Mouse (Mus musculus) 3T3-L1 (cell line): ENCODE measurements at regions not wholly inside any gene's neighbourhood (a gene's known extent, or its start where the extent isn't known, plus 50 kb on each side); places are given as distances from the start of the nearest gene placed in this dataset.

Source experiments
- DNase-seq: peaks from one replicate; pipeline ENCODE4 v3.0.0-alpha.2; 2015; ENCODE audit warnings: low read depth, low spot score

DNA sequence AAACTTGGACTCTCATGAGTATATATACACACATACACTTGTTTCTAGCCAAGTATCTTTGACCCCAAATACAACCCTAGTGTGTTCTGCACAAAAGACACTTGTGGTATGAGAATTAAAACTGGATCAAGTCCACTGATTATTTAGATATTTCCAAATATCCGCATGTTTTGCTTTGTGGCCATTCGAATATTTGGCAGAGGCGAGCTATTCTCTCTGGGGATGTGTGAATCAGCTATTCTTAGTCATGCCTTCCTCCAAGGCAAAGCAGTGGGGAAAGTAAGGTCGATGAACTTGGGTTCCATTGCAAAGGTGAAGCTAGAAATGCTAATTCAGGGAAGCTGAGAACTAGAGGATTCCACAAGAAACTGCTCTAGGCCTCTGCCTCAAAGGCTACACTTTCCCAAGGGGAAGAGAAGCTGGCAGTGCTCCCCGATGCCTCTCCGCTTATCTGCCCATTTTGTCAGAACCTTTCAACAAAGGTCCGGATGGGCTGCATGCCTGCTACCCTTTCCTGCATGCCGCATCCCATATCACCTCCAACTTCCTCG lies 154.4 kb downstream of the Snx19 start:
- DNase-seq: peak; percentile 80

DNA sequence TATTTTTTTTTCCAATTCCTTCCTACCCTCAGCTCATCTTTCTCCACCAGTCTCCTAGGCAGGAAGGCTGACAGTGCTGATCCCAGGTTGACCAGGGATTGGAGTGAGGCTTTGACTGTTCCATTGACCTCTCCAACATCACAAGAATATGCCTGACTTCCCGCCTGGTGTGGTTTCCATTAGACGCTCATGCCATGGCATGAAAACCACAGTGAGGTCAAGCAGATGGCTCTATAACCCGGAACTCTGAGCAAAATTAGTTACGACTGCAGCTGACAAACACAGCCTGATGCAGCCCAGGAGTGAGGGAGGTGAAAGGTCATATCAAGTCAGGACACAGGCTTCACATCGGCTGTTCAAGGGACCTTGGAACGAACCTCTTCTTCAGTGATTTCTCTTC lies 153.6 kb downstream of the Snx19 start:
- peak; percentile 34 for DNase-seq

DNA sequence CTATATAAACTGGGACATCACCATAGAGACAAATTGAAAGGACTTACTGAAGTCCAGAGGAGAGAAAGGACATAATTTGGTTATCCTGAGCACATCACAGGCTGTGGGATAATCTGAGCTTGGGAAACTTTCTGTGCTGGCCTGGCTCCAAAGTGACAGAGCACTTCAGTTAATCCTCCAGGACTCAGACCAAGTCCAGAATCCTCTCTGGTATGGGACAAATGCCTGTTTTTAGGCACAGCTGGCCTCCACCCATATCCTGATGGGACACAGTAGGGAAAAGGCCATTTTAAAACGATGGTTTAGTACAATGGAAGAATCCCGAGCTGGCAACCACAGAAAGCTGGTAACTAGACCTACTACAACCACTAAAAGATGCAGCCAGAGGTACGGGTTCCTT lies 151.3 kb downstream of the Snx19 start:
- DNase-seq: no peak

DNA sequence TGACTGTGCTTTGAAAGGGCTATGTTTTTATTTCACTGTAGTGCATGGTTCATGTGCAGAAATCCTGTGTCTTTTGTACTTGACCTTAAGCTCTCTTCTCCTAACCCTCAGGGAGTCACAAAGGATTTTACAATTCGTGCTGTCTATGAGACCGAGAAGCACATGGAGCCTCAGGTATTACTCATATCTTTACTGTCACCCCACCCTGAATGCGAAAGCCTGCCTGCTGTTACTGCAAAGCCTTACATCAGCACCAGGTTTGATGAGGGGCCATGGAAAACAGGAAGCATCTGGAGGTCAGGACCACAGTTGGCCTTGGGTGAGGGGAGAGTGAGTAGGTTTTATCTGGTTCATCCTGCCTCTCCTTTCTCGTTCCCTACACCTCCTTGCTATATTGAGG lies 150.3 kb downstream of the Snx19 start:
- no peak for DNase-seq

DNA sequence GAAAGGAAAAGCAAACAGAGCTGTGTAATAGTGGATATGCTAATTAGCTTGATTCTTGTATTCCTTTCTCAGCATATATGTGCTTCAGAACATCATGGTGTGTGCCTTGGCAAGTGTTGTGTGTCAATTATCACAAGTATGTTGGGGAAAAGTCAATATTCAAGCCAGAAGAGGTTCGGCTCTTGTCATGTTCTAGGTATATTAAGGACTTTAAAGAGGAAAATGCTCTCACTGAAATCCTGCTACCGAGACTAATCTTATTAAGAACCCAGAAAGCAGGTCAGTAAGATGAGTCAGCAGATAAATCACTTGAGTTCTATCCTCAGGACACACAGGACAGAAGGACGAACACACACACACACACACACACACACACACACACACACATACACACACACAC lies 148.6 kb downstream of the Snx19 start:
- no peak for DNase-seq

DNA sequence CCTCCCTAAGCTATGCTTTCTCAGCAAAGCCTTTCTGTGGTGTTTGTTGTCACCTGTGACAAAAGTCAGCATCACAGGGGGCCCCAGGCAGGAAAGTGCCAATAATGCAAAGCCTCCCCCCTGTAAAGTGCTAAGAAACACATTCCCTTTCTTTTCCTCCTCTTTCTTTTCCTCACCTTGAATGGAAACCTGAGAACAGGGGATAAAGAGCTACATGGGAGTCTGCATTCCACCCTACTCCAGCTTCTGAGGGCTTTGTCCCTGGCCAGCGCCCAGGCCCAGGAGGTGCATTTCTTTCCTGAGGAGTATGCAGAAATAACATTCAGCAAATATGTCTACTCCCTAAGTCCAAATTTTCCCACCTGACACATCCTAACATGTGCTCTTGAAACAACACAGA lies 146.4 kb downstream of the Snx19 start:
- DNase-seq: no peak

DNA sequence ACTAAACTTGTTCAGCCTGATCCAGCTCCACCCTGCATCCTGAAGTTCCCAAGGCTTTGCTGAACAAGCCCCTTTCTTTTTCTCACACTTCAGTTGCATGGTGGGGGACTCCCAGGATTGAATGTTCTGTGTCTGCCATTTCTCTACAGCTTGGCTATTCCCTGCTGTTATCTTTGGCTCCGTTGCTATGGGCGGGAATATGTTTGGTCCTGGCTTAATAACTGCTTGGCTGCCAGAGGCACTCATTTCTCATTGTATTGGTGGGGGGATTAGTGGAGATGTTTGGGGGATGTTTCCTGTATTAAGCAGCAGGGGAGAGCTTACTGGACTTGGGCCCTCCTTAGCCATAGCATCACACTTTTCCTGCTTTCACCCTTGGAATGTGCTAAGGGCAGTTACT lies 144.1 kb downstream of the Snx19 start:
- no peak for DNase-seq

DNA sequence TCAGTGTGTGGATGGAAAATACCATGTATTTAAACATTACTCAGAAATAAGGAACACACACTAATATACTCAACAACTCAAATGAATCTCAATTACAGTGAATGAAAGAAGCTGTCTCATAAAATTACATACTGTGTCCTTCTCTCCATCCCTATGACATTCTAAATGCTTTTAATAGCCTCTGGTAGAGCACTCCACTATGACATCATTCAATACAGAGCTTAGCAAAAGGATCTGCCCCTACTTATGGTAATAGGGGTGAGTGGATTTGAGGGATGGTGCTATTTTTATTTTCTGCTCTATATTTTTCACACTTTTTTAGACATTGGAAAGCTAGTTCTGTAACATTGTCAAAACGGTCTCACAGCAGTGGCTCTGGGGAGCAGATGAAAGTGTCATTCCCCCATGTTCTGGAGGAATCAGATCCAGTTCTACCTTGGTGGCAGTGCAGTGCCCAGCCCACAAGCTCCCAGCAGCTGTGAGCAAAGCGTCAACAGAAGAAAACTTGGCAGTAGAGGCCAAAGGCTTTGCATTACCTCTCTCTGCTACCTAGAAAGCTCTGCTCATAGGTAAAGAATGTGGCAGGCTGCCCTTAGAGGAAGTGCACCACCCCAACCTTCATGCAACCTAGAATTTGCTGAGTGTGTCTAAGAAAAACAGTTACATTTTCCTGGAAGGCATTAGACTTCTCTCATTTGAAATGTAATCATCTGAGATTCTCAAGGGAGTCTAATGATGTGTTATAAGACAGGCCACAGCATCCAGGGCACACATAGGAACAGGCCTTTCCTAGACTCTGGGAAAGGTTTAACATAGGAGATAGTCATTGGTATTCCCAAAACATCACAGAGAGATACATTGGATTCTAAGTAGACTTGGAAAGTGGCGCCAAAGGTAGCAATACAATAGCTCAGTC lies 138.1 kb downstream of the Snx19 start:
- DNase-seq: no peak

DNA sequence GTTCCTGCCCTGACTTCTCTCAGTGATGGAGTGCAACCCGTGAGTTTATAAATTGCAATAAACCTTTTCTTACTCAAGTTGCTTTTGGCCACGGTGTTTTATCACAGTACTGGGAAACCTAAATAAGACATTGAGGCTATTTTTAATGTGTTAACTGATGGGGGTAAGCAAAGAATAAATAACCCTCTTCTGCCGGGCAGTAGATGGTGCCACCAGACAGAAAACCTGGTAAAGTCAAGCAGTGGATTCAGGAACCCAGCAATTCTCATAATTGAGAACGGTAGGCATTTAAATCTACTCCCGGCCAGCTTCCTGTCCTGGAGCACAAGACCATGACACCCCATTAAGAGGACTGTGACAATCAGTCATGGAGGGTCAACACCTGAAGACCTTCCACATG lies 136.5 kb downstream of the Snx19 start:
- no peak for DNase-seq

DNA sequence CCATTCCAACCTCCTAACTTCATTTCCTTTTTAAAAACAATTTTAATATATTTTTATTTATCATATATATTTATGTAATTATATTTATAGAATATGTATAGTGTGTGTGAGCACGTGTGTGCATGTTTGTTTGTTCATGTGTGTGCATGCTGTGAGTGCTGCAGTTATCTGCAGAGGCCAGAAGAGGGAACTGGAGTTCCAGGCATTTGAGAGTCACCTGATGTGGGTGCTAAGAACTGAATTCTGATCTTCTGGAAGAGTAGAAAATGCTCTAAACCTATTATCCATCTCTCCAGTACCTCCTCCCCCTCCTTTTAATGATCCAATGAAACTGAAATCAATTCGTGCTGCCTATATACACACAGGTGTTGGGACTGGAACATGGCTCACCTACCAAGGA lies 128.0 kb downstream of the Snx19 start:
- no peak for DNase-seq

DNA sequence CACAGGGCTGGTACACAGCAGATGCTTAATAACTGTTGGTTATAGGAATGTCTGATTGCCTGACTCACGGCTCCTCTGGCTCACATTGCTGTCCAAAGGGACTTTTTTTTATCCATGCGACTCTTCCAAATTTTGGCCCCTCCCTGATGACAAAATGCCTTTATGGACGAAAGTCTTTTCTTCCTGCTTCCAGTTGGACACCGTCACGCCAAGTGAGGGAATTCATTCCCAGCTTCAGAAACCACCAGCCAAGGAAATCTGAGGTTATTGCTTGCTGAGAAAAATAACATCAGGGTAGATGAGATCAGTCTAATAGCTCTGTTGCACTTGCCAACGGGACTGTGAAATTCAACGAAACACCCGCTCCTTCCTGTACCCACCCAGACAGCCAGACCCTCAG lies 125.8 kb downstream of the Snx19 start:
- DNase-seq: no peak

DNA sequence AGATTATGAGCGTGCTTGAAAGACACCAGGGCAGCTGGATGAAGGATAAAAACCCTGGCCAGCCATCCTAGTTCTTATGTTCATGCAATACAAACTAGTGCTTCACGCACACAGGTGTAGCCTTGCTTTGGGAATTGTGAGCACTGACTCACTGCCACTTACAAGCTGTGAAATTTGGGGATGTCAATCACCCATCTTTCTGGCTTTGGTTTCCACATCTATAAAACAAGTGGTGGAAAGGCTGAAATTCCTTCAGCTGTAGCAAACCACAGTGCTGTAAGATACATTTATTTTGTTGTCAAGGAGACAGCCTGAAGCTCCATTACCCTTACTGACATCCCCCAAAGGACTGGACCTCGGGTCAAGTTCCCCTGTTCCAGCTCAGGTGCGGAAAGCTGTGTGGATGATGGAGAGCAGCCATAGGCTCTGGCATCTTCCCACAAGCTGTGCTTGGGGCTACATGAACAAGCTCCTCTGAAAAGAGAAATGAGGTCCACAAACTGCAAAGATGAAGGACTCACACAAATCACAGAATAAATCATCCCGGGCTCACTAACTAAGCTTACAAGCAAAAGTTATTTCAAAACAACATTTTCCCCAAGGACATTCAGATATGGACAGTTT lies 123.1 kb downstream of the Snx19 start:
- DNase-seq: peak; percentile 39

DNA sequence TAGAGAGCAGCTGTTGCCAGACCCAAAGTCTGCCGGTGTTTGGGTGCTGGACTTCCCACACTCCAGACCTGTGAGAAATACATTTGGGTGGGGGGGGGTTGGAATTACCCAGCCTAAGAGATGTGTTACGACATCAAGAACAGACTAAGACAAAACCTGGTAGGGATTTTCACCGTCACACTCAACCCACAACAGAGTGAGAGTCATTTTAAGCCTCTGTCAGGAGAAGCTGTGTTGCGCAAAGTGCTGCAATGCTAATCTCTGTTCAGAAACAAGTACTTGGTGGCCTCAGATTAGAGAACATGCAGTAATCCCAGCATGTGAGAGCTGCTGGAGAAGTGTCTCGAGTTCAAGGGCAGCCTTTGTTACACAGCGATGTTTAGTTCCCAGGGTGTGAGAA lies 113.0 kb downstream of the Snx19 start:
- no peak for DNase-seq

DNA sequence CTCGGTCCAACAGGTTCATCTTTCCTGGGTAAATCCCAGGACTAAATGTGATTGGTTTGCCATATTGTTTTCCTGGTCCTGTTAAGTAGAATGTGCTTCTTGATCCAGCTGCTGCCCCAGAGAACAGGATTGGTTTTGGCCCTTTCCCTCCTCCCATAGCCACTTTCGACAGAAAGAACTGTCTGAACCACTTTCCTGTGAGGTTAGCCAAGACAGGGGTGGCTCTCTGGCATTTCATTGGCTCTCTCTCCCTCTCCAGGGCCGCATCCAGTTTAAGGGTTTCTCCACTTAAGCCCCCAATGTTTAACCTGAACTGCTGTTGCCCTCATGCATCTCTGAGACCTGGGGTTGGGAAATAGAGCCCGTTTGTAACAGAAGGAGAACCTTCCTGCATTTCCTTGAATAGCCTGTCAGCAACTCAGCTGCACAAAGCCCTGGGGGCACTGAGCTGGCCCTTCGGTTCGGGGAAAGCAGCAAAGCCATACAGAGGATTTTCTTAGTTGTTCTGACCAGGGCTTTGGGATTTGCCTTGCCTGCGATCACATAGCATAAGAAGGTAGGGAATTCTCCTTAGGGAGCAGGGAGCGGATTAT lies 109.7 kb downstream of the Snx19 start:
- peak; percentile 43 for DNase-seq

DNA sequence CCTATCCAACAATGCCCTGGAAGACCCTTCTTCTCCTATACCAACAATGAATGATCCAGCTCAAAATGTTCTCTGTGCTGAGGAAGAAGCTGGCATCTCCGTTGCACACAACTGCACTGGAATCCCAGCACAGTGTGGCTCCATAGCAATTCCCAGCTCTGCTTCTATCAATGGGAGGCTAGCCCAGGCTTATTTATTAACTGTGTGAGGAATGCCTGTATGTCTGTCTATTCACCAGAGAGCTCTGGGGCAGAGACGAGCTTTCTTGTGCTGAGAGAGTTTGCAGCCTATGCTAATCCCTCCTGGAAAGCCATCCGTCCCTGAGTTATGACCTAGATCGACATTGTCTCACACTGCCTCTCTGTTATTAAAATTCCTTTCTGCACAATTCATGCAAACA lies 108.1 kb downstream of the Snx19 start:
- DNase-seq: no peak

DNA sequence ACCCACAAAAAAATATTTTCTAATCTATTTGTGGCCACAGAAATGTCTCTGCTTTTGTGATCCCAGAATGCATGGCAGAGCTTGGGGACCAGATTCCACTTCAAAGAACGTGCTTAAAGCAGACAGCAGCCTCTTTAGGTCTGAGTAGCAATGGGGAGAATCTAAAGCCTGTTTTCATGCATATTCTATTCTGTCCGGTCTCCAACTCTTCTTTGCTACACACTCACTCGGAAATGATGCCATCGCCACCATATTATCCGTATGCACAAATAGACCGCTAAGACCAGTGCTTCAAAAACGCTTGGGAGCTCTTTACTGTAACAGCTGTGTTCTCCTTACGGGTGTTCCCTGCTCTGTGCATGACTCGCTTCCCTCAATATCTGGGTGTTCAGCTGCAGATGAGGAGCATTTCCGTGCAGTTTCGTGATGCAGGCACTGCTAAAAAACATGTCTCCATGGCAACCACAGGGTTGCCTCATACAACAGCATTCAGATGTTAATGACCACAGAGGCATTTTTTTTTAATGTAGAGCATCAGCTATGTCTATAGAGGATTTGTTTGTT lies 107.0 kb downstream of the Snx19 start:
- no peak for DNase-seq

DNA sequence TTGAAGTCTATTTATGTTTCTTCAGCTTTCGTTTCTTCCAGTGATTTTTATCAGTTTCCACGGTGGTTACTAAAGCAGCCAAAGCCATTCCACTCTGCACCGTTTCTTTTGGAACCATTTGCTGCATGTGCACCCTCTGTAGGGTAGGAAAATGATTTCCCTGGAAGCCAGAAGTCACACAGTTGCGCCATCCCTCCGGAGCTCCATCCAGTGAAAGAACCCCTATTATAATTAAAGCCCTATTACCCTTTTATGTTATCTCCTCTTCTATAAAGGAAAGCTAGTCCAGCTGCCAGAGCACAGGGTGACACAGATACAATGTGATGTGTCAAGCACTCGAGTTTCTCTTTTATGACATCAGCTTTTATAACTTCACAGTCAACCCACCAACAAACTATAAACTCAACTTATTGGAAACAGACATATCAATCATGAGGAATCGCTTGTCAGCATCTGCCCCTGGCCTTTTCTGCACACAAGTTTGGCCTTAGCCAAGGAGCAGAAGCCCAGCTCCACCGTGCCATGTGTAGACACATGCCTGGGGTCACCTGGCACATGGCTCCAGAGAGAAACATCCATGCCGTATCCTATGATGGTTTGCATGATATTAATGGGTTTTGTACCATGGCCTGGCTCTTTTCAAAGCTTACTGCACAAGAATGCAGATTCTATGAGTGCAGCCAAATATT lies 106.3 kb downstream of the Snx19 start:
- DNase-seq: no peak

DNA sequence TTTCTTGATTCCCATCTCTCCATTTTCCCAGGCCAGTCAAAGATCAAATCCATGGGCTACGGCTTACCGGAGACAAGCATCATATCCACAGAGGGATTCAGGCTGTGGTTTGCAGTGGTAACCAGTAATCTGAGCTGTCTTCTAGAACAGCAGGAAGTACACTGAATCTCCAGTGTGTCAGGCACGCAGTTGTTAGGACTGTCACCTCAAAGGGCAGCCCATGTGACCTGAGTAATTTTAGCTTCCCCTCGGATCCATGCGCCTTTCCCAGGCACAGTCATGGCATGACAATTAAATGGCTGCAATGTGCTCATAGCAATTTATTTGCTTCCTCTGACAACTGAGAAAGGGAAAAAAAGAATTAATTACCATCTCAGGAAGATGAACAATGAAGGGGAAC lies 98.2 kb downstream of the Snx19 start:
- no peak for DNase-seq

DNA sequence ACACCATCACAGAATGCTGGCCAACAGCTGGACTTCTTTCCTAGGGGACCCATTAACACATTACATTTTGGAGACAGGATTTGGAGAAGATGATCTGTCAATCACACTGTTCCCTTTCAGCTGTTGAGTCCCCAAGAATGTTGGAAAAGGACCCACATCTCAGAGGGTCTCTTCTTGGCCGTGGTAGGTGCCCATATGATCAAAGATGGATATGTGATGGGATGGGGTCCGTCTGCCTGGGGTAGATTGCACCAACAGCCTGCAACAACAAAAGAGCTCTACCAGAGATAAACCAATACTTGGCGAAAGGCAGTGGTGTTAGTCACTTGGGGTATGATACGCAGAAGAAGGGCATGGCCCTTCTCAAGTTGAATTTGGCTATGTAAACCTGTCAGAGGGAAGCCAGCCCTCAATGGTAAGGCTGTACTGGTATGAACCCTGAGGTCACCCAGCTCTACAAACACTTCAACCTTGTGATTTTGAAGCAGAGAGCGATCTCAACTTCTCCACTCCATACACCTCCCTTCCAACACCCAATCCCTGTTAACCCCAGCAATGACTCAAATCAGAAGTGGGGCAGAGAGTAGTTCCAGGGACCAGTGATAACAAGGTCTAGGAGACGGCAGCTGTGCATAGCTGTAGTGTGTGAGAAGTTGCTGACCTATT lies 97.6 kb downstream of the Snx19 start:
- no peak for DNase-seq

DNA sequence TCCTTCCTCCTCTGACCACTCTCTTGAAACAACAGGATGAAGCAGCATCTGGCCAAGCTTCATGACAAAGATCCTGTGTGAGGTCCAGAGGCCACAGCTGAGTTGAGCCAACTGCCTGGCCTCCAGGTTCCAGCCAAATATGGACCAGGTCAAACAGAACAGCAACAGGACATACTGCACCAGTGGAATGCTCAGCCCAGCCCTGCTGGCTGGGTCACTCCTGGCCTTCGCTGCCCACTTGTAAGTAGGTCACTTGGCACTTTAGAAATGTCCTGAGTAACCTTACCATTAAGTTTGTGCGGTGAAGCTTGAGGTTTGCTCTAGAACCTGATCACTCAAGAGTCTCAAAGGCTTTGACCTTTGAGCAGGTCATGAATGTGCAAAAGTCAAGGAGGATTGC lies 96.9 kb downstream of the Snx19 start:
- no peak for DNase-seq
